Mouse (Mus musculus): ENCODE measurements at regions not wholly inside any gene's neighbourhood (a gene's known extent, or its start where the extent isn't known, plus 50 kb on each side); places are given as distances from the start of the nearest gene placed in this dataset.

- DNase-seq: no peak
Observed at GRCm38 (mm10) chr13:83113808-83114207, 390.0 kb upstream of the Mef2c start.

- no peak for DNase-seq
Observed at GRCm38 (mm10) chr13:83114401-83114800, 389.4 kb upstream of the Mef2c start.

DNA sequence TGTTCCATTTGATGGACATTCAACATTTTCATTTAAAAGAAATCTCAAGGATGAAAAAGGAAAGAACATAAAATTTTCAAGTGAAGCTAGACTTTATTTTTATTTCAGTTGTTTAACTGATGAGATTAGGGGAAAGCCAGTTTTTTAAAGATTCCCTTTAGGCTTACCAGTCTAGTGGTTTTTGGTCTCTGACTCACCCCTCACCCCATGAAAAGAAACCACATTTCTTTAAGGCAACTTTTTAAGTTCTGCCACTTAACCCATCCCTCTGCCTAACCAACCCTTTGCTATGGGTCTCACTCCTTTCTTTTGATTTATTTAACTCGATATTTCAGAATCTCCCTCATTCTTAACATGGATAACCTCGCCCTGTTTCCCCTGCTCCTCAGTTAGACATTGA is 388.1 kb upstream of the Mef2c start:
- DNase-seq: no peak

DNA sequence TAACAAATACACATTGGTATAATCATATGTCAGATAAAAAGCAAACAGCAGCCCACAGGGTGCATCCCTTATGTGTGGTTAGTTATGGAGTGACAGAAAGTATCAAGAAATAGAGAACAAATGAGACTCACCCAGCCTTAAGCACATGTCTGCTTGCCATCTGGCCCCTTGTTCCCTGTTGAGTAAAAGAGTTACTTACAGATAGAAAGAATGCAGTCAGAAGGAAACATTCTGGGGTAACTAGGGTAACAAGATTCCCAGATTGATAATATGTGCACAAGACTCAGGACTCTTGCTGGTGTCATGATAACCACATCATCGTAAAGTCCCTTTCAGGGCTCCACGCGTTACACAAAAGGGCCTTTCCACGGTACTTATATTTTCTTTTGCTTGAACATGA is 383.5 kb upstream of the Mef2c start:
- DNase-seq: no peak

DNA sequence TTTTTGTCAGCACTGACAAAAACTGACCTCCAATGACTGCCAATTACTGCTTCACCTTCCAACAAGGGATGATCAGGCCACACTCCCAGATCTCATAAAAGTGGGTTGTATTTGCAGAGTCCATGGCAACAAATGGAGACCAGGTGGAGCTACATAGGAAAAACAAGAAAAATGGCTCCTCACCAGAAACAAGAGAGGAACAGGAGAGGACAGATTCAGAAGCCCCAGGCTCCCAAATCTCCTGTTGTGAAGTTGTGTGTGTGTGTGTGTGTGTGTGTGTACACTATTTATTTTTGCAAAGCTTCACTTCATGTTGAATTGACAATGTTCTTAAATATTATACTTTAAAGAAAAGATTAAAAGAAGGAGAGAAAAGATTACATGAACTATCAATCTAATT is 380.2 kb upstream of the Mef2c start:
- no peak for DNase-seq

- DNase-seq: no peak
Observed at GRCm38 (mm10) chr13:83124651-83125050, 379.2 kb upstream of the Mef2c start.

- DNase-seq: no peak
Observed at GRCm38 (mm10) chr13:83126438-83126837, 377.4 kb upstream of the Mef2c start.

GRCm38 (mm10) chr13:83131129-83131981 is 372.5 kb upstream of the Mef2c start:
- no peak for DNase-seq

GRCm38 (mm10) chr13:83131982-83132354 is 371.9 kb upstream of the Mef2c start:
- no peak for DNase-seq

GRCm38 (mm10) chr13:83132671-83133638 is 370.9 kb upstream of the Mef2c start:
- no peak for DNase-seq

DNA sequence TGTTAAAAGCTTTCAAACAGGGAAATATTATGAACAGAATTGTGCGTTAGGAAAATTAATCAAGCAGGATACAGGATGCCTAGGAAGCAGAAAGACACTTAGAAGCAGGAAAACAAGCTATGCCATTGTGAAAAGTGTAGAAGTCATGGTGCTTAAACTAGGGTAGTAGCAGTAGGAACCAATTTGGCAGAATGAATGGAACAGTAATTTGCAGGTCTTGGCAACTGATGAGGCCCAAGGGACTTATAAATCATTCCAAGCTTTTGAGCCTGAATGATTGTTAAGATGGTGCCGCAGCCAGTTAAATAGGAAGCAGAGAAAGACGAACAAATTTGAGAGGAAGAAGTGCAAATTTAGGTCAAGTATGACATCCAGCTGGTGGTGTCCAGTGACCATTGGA is 360.5 kb upstream of the Mef2c start:
- no peak for DNase-seq

DNA sequence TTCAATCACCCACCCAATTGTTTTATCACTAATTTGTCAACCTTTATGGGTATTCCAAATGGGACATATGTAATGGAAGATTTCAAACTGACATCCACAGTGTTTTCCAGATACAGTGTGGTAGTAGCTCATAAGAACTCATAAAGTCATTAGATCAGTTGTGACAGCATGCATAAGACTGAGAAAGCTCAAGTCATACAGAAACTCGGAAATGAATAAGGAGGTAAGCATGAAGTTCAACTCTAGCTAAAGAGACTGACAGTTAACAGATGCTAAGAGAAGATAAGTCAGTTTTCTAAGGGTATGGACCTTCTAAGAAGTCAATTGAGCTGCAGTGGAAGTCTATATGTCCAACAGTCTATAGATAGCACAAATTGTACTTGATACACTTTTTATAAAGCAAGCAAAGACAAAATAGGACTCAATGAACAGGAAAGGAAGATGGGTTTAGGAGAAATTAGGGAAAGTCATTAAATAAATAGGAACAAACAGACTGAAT is 349.2 kb upstream of the Mef2c start:
- no peak for DNase-seq

DNA sequence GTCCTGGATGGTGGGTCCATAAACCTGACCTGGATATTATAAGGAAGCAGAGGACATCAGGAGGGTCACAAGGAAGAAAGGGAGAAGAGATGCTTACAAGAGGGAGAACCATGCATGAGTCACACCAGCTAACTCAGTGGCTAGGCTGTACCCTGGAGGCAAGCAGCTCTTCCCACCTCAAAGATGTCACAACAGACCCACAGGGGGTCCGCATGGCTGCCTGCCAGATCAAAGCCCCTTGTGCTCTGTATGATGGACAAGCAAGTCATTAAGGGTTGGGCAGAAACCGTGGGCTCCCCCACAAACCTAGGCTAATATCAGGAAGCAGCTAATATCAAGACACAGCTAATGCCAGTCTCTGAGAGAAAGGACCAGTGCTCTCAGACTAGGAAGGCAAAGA is 343.9 kb upstream of the Mef2c start:
- DNase-seq: no peak

DNA sequence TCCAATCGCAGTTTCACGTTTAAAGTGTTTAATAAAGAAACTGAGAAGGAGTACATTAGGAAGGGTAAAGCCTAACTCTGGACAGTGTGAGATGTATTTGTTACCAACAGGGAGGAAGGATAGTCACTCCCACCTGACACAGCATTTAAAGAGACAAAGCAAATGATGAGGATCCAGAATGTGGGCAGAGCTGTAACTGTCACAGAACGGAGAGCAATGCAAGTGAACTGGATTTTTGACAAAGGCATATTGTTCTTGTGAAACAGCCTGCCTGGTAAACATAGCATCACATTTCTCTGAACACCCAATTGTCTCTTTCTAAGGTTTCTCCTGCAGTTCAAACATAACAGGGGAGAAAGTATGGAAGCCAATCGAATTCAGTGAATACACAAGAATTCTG is 341.1 kb upstream of the Mef2c start:
- DNase-seq: no peak

DNA sequence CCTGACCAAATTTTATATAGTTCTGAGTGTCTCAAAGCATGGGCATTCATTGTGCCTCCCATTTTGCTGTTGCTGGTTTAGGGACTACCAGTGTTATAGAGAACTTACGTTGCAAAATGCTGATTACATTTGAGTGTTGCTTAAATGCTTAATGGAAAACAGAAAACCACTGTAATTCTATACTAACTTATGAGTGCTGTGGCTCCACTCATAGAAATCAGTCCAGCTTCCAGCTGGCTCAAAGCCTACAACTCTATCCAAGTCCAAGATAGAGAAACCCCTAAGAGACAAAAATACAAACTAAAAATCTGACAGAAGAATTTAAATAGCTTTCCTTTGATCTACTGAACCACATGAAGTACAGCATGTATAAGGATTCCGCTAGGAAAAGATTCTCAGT is 328.7 kb upstream of the Mef2c start:
- DNase-seq: no peak

DNA sequence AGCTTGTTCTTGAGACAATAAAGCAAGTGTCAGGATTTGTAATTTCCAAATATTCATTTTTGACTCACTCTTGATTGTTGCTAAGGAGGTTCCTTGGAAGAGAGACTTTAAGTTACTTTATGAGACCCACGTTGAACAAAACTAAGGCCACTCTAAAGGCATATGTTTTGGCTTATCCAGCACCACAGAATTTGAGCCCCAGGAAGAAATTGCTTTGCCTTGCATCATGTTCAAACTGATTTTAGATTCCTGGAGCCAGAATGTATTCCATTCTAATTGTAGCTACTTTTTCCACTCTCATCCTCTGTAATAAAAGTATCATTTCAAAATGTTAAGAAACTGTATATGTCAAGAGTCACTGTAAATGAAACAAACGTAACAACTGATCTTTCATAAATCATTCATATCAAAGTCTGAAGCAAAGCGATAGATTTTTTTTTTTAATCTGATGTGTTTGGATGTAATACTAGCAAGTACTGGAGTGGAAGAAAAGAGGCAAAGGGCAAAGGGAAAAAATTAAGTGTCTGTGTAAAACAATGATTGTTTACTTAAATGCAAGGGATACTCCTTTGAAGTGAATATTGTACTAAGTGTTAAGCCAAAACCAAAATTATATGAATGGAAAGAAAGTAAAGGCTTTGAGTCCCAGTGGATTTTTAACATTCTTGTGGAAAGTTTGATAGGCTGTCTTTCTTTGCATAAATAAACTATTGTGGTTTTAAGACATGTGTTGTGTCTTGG is 301.7 kb upstream of the Mef2c start:
- DNase-seq: no peak

- DNase-seq: no peak
Observed at GRCm38 (mm10) chr13:83206622-83207021, 297.2 kb upstream of the Mef2c start.

GRCm38 (mm10) chr13:83207513-83207912 is 296.3 kb upstream of the Mef2c start:
- no peak for DNase-seq

- no peak for DNase-seq
Observed at GRCm38 (mm10) chr13:83208111-83208510, 295.7 kb upstream of the Mef2c start.

- no peak for DNase-seq
Observed at GRCm38 (mm10) chr13:83214811-83215210, 289.0 kb upstream of the Mef2c start.

- DNase-seq: no peak
Observed at GRCm38 (mm10) chr13:83216454-83216853, 287.4 kb upstream of the Mef2c start.

DNA sequence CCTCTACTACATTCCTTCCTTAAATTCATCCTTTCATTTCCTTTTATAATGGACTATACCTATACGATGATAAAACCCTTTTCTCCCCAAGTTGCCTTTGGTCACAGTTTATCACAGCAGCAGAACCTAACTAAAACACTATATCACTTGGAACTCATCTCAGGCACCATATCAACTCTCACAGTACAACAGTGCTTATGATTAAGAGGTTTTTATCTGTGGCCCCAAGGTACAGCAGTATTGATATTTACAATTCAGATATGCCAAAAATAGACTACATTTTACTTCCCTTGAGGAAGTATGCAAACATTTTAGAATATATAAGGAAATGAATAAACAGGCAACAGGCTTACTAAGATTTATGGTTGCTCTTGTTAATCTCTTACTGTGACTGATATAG is 251.4 kb upstream of the Mef2c start:
- DNase-seq: no peak

DNA sequence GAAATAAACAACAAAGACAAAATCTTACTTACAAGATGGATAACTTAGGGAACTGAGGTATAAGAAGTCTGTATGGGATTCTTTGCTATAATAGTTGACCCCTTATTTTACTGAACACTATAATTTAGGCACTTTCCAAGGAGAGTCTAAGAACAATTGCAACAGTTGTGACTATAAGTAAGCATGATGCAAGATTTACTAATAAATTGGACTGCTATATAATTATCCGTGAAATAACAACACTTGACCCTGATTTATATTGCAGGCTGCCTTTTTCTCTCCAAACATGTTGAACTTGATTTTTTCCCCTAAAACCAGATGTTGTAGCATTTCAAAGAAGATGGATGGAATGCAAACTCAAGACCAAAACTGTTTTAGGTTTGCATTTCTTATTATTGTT is 237.2 kb upstream of the Mef2c start:
- DNase-seq: no peak

Measured in cerebellum, postnatal 36 days (tissue).